Mouse (Mus musculus) olfactory bulb, adult 2 months (tissue): ENCODE data around the gene Sumf1. TPM values are rescaled to one million over a fixed set of nuclear protein-coding genes. Genes with fewer than 3 reads are reported as not detected.

ENCODE experiments used
- H3K27ac ChIP-seq: fragments of 200-500 bp; 2 replicates; pipeline ENCODE4 v1.5.1; 2012; ENCODE audit warnings: low read depth, low read length; ENCODE audit not compliant: insufficient read depth
- H3K4me1 ChIP-seq: fragments of 200-500 bp; 2 replicates; pipeline ENCODE4 v1.6.1; 2012; ENCODE audit warnings: low read length; ENCODE audit not compliant: control insufficient read depth, insufficient read depth
- H3K4me3 ChIP-seq: fragments of 200-500 bp; 2 replicates; pipeline ENCODE4 v1.5.1; 2012; ENCODE audit warnings: mild to moderate bottlenecking, low read depth, low read length, moderate library complexity; ENCODE audit not compliant: insufficient read depth
- CTCF ChIP-seq: fragments of 200-500 bp; IDR thresholded peaks from 2 replicates; pipeline ENCODE4 v1.5.1; 2012; ENCODE audit warnings: low read depth, mild to moderate bottlenecking, low read length, moderate library complexity; ENCODE audit not compliant: insufficient read depth
- POLR2A ChIP-seq: fragments of 200-500 bp; IDR thresholded peaks from 2 replicates; pipeline ENCODE4 v1.6.1; 2012; ENCODE audit warnings: mild to moderate bottlenecking, low read depth, low read length, moderate library complexity; ENCODE audit not compliant: insufficient read depth
- WGBS: fragments of 180-500 bp; shearing (Covaris S2); methylation state at CpG from one replicate; pipeline ENCODE4 v1.1.7; 2018; 5-methylcytosine and 5-hydroxymethylcytosine counted together
- polyA plus RNA-seq: library from polyadenylated mRNA; stranded (reverse); fragments of >200 nt; gene quantifications from 2 replicates; pipeline ENCODE4 v1.2.4, GENCODE M21; 2012; ENCODE audit warnings: low replicate concordance; ENCODE audit not compliant: missing spikeins, insufficient read depth, insufficient read length

The Sumf1 gene
- polyA plus RNA-seq, 1 experiment, result not detected

DNA sequence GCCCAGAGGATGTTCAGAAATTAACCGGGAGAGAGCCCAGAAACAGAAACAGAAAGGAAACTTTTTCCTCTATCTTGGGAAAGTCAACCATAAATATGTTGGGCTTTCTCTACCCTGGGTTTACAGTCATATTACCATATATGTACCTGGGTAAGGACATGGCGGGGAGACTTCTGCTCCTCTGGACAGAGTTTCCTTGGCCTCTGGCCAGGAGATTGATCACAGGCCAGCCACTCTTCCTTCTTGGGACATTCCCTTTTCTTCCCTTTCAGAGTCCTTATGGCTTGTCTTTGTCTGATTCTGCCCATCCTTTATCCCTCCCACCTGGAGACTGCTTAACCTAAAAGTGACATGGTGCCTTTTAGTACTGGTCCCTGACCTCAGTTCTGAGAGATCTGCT, 39.6 kb upstream of the Sumf1 start:
- TF ChIP-seq CTCF, result no peak
- no peak for TF ChIP-seq POLR2A
- no peak overlapping the region for H3K27ac ChIP-seq
- H3K4me3 ChIP-seq, result no peak overlapping the region
- WGBS, result 92% methylated on average over 2 of the region's 2 CpGs
- H3K4me1 ChIP-seq, result peaks cover 2% of the 10 kb centered on the region; the same call in 1 of the 2 replicates

DNA sequence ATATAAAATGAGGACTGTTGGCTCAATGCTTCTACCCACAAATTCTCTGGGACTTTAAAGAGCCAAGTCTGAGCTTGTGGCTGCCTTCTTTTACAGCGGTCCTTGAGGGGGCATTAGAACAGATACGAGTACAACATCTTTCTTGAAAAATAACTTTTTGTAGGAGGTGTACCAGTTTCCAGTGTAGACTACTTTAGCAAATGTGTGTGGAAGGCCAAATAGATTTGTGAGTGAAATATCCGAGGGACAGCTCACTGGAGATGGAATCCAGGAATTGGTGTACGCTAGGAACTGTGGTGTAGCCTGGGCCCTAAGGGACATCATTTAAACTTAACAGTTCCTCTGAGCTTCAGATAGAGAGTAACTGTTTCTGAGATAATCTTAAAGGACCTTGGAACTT, 39.0 kb upstream of the Sumf1 start:
- H3K27ac ChIP-seq, result no peak overlapping the region
- TF ChIP-seq CTCF, result no peak
- no peak for TF ChIP-seq POLR2A
- WGBS, result 95% methylated on average over 4 of the region's 4 CpGs
- H3K4me1 ChIP-seq, result peaks cover under 1% of the 10 kb centered on the region; the same call in 1 of the 2 replicates
- no peak overlapping the region for H3K4me3 ChIP-seq

DNA sequence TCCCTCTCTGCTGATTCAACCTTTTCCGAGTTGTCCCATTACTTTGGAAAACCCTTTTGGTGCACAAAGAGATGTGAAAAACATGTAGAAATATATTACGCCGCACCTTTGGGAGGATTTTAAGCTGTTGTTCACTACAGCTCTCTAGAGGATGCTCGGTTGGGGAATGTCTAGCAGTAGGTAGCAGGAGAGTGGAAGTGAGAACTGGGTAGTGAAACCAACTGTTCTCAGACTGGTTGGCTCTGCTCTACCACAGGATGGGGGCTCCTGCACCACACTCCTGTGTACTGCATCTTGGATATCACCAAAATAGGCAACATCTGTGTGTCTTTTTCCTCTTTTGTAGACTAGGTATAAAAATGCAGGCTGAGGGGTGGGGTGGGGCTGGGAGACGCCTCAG, 37.5 kb upstream of the Sumf1 start:
- no peak for TF ChIP-seq POLR2A
- TF ChIP-seq CTCF, result no peak
- 90% methylated on average over 5 of the region's 5 CpGs for WGBS

DNA sequence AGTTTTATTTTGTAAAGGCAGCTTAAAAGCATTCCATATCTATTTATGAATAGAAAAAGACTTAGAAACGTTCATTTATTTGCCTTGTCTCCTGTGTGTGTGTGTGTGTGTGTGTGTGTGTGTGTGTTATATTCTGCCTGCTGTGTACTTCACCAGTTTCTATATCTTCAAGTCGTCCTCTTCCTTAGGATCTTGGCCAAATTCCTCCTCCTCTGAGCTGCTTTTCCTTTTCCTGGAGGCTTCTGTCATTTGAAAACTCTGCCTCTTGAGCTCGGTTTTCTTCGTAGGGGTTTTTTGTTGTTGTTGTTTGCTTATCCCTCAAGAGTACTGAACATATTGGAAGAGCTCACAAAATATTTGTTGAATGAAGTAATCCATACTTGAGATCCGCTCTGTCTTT, 37.1 kb upstream of the Sumf1 start:
- no peak for TF ChIP-seq POLR2A
- TF ChIP-seq CTCF, result no peak
- Histone ChIP-seq H3K4me3 (no peak overlapping the region), H3K4me1 (no peaks in the 10 kb centered on the region; the same call in 1 of the 2 replicates), H3K27ac (no peak overlapping the region)
- 49% methylated on average over 5 of the region's 5 CpGs for WGBS

More for the DNA sequence above, 37.5 kb upstream of the Sumf1 start:
- no peak overlapping the region for H3K27ac ChIP-seq
- H3K4me1 ChIP-seq, result no peaks in the 10 kb centered on the region; the same call in 1 of the 2 replicates
- H3K4me3 ChIP-seq, result no peak overlapping the region

DNA sequence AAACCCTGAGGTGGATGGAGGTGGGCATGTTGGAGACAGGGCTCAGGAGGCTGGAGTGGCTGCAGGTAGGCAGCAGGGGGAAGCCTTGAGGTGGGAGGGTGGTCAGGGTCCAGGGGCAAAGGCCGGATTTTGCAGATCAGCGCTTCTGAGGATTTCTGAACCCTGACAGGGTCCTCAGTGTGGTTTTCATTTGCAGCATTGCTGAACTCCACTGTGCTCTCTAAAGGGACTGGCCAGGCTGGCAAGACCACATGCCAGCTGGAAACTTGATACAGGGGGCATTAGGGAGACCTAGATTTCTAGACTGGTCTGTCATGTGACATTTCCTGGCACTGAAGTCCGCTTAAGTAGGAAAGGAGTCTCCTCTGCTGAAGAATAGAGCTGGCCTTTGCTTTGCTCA, 32.6 kb upstream of the Sumf1 start:
- Histone ChIP-seq H3K4me3 (no peak overlapping the region), H3K27ac (no peak overlapping the region), H3K4me1 (0 out of 2 replicates have a peak, but pooled peaks cover 5% of the 10 kb centered on the region)
- no peak for TF ChIP-seq POLR2A
- no peak for TF ChIP-seq CTCF
- 83% methylated on average over 3 of the region's 3 CpGs for WGBS

DNA sequence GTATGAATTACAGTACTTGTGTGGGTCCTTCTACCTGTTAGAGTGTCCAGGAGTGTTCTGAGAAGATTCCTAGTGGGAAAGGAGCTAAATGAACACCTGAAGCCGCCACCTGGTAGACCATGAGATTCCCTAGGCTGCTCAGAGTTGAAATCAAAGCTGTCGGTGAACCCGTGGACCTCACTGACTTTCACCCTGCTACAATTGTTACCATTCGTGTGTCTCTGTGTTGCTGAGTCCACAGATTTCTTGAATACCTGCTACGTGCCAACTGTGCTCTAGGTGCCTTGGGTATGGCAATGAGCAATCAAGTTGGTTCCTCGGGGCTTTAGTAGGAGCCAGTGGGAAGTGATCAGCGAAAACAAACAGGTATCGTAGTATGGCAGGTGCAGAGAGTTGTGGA, 31.4 kb upstream of the Sumf1 start:
- WGBS, result 93% methylated on average over 8 of the region's 8 CpGs
- TF ChIP-seq POLR2A, result no peak
- no peak for TF ChIP-seq CTCF
- H3K27ac ChIP-seq, result no peak overlapping the region
- H3K4me1 ChIP-seq, result 0 out of 2 replicates have a peak, but pooled peaks cover 5% of the 10 kb centered on the region
- H3K4me3 ChIP-seq, result no peak overlapping the region

DNA sequence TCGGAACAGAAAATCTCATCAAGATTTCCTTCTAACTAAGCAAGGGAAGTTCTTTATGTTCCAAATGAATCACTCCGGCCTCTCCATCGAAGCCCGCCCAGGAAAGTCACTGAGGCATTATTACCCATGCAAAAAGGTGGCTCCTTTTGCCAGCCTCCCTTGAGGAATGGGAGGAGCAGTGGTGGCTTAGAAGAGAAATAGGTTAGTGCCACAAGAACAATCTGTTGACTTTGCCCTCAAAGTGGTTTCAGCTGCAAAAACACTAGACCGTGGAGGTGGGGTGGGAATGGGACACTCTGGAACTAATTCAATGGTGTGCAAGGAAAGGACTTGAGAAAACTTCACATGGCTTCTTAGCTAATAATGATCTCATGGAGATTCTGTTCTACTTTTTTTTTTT, 30.7 kb upstream of the Sumf1 start:
- 73% methylated on average over 5 of the region's 5 CpGs for WGBS
- Histone ChIP-seq H3K27ac (no peak overlapping the region), H3K4me1 (0 out of 2 replicates have a peak, but pooled peaks cover 5% of the 10 kb centered on the region), H3K4me3 (no peak overlapping the region)
- TF ChIP-seq POLR2A (no peak), CTCF (no peak)

DNA sequence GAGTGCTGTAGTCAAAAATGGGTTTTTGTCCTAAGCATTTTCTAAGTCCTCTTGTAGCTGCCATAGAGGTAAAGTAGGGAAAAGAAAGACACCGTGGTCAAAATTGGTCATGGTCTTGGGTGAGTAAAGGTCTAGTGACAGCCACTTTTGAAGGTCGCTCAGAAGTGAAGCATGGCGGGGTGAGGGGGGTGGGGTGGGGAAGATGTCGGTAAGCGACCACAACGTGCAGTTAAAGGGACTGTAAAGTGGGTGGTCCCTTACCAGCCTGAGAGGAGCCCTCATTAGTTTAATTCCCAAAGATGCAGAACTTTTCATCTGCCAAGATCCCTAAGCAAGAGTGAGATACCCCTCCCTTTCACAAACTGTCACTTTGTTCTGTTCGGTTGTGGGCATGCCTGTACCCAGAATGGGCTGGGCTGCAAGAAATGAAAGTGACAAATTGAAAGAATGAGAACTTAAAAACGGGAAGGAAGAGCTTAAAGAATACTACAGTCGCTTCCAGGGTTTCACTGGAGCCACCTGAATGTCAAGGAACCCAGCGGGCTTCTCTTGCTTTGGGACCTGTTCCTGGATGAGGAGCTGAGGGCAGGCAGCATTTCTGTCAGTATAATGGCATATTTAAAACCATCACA, 29.0 kb upstream of the Sumf1 start:
- peak overlapping the region; percentile 72 for H3K4me3 ChIP-seq
- 16% methylated on average over 10 of the region's 10 CpGs for WGBS
- H3K4me1 ChIP-seq, result 0 out of 2 replicates have a peak, but pooled peaks cover 5% of the 10 kb centered on the region
- TF ChIP-seq CTCF (no peak), POLR2A (no peak)
- H3K27ac ChIP-seq, result no peak overlapping the region

DNA sequence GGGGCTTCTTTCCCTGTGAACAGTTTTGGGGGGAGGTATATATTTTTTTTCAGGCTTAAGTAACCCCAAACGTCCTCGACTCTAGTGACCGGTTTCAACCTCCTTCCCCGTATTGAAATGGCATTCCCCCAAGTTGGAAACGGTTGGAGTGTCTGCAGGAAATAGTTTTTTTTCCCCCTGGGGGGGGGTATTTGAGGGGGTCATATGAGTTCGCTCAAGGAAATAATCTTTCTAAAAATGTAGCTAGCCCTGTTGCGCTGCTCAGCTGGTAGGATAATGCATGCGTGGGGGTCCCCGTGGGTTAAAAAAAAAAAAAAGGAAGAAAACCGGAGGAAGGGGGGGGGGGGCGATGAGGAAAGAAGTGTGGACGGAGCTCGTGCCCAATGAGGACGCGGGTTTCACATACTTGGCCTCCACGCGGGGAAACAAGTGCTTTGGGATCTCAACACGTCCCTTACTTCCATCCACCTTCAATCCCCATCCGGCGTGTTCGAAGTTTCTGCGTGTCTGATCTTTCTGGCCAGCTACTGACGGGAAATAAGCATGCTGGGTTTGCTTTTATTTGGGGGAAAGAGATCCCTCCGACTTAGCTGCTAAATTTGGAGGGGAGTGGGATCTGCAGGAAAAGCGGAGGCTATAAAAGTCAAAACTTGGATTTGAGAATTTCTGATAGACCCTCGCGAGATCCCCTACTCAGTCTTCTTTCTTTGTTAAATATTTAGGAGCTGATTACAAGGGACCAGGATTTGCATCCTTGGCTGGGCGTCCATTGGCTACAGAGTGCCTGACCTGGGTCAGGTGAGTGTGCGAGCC, 28.3 kb upstream of the Sumf1 start:
- no peak for TF ChIP-seq POLR2A
- TF ChIP-seq CTCF, result no peak
- peak overlapping the region; percentile 72 for H3K4me3 ChIP-seq
- H3K27ac ChIP-seq, result no peak overlapping the region
- H3K4me1 ChIP-seq, result 0 out of 2 replicates have a peak, but pooled peaks cover 5% of the 10 kb centered on the region
- 2% methylated on average over 28 of the region's 29 CpGs for WGBS
